Mouse (Mus musculus) regulatory T cell (primary cell): Measurements from ENCODE around the gene Ugt1a5.
"Not testable (repeated sequence)": the region's sequence is repeated elsewhere in the genome, so short reads cannot be mapped to it uniquely, and the experiment has no call there.

ENCODE experiments used
- in situ Hi-C: fragments of 300-600 bp; cut with MboI, MseI; formaldehyde crosslinking; loops from one replicate; pipeline ENCODE4 v1.15.1; 2025; ENCODE audit warnings: high pct_unique_total_duplicates

Gene Ugt1a5

GRCm38 (mm10) chr1:88165711-88166110 lies at the start of gene Ugt1a5:
Ugt1a5 (plus strand) TSS chr1:88166012.
- in situ Hi-C loops, result no loop called here

GRCm38 (mm10) chr1:88120550-88120949 lies 45.3 kb upstream of the Ugt1a5 start:
- in situ Hi-C loops, result not testable (repeated sequence)

- in situ Hi-C loops, result not testable (repeated sequence)
These were observed 44.3 kb upstream of the Ugt1a5 start for GRCm38 (mm10) chr1:88121521-88121920.

GRCm38 (mm10) chr1:88125827-88126360 lies 39.9 kb upstream of the Ugt1a5 start:
- in situ Hi-C loops, result not testable (repeated sequence)

GRCm38 (mm10) chr1:88129091-88129490 lies 36.7 kb upstream of the Ugt1a5 start:
- in situ Hi-C loops, result not testable (repeated sequence)

GRCm38 (mm10) chr1:88130223-88130622 lies 35.6 kb upstream of the Ugt1a5 start:
- in situ Hi-C loops, result not testable (repeated sequence)

GRCm38 (mm10) chr1:88133908-88134456 lies 31.8 kb upstream of the Ugt1a5 start:
- in situ Hi-C loops, result no loop called here

- in situ Hi-C loops, result not testable (repeated sequence)
These were observed 31.3 kb upstream of the Ugt1a5 start, which contains the start of gene Ugt1a6a for GRCm38 (mm10) chr1:88134457-88135011. Ugt1a6a (plus strand) TSS chr1:88134809.

GRCm38 (mm10) chr1:88135229-88135904 lies 30.4 kb upstream of the Ugt1a5 start:
- in situ Hi-C loops, result not testable (repeated sequence)

GRCm38 (mm10) chr1:88136646-88137045 lies 29.2 kb upstream of the Ugt1a5 start:
- in situ Hi-C loops, result no loop called here

GRCm38 (mm10) chr1:88137264-88137663 lies 28.5 kb upstream of the Ugt1a5 start:
- in situ Hi-C loops, result no loop called here

GRCm38 (mm10) chr1:88138145-88138544 lies 27.7 kb upstream of the Ugt1a5 start:
- in situ Hi-C loops, result no loop called here

GRCm38 (mm10) chr1:88140492-88140891 lies 25.3 kb upstream of the Ugt1a5 start:
- in situ Hi-C loops, result loop anchor here (10.0 kb wide), 1 partner anchor 144 kb away; no protein-coding TSS in a partner anchor

GRCm38 (mm10) chr1:88143966-88144675 lies 21.7 kb upstream of the Ugt1a5 start:
- in situ Hi-C loops, result loop anchor here (10.0 kb wide), 1 partner anchor 141 kb away; no protein-coding TSS in a partner anchor

- in situ Hi-C loops, result loop anchor here (5.0 to 10.0 kb wide), 2 partner anchors 42 to 140 kb away; no protein-coding TSS in a partner anchor
These were observed 20.5 kb upstream of the Ugt1a5 start for GRCm38 (mm10) chr1:88145278-88145677.

GRCm38 (mm10) chr1:88150133-88150532 lies 15.7 kb upstream of the Ugt1a5 start:
- in situ Hi-C loops, result not testable (repeated sequence)

- in situ Hi-C loops, result no loop called here
These were observed 7.4 kb upstream of the Ugt1a5 start for GRCm38 (mm10) chr1:88158430-88158829.

- in situ Hi-C loops, result not testable (repeated sequence)
These were observed 6.4 kb downstream of the Ugt1a5 start for GRCm38 (mm10) chr1:88172190-88172589.

- in situ Hi-C loops, result loop anchor here (25.0 kb wide), 3 partner anchors 333 to 1733 kb away; partner anchors contain the start of gene Glrp1
These were observed 13.8 kb downstream of the Ugt1a5 start for GRCm38 (mm10) chr1:88179657-88180056.

- in situ Hi-C loops, result loop anchor here (5.0 to 25.0 kb wide), 4 partner anchors 39 to 1726 kb away; partner anchors contain the start of gene Glrp1
These were observed 20.6 kb downstream of the Ugt1a5 start for GRCm38 (mm10) chr1:88186325-88186935.

- in situ Hi-C loops, result loop anchor here (5.0 to 25.0 kb wide), 4 partner anchors 145 to 1720 kb away; partner anchors contain the start of gene Glrp1
These were observed 26.3 kb downstream of the Ugt1a5 start for GRCm38 (mm10) chr1:88192136-88192535.
